Mouse (Mus musculus): ENCODE measurements around the gene Vmn1r220. TPM values are rescaled to one million over a fixed set of nuclear protein-coding genes. Genes with fewer than 3 reads are reported as not detected.
"Not testable (repeated sequence)": the region's sequence is repeated elsewhere in the genome, so short reads cannot be mapped to it uniquely, and the experiment has no call there.

Gene Vmn1r220
- total RNA-seq (2021), result not detected
- long read RNA-seq, experiment 1, result 0 reads
- long read RNA-seq, experiment 2, result 0 reads

DNA sequence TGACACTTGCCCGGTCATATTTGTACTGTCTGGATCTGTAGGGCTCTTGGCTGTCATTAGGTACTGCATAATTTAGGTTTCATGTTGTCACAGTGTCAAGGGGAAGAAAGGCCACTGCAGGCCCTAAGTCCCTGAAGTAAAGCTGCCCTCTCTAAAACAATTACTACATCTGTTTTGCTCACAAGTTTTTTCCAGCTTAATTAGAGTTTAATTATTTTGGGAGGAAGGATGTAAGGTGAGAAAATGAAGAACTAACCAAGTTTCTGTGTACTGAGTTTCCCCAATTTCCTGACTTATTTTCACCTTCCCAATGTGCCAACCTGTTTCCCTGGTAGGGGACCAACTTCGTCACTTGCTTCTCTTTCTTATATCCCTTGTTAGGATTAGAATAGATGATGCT is at the start of gene Vmn1r220:
Vmn1r220 (minus strand) TSS at position 101 of the 400 bp plus-strand sequence.
- DNase-seq (ENCODE audit: low spot score in 2 of 2), result no peak

DNA sequence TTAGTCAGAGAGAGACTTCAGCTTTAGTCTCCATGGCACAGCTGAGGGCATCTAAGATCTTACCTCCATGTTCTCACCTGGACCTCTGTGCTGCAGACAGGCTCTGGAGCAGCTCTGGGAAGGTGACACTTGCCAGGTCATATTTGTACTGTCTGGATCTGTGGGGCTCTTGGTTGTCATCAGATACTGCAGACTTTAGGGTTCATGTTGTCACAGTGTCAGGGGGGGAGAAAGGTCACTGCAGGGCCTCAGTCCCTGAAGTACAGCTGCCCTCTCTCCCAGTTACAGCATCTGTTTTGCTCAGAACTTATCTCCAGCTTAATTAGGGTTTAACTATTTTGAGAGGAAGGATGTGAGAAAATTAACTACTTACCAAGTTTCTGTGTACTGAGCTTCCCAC is 48.1 kb upstream of the Vmn1r220 start, which contains the start of gene Vmn1r222:
Vmn1r222 (minus strand) TSS at position 101 of the 400 bp plus-strand sequence.
- not testable (repeated sequence) for DNase-seq (ENCODE audit: low spot score in 2 of 2)

DNA sequence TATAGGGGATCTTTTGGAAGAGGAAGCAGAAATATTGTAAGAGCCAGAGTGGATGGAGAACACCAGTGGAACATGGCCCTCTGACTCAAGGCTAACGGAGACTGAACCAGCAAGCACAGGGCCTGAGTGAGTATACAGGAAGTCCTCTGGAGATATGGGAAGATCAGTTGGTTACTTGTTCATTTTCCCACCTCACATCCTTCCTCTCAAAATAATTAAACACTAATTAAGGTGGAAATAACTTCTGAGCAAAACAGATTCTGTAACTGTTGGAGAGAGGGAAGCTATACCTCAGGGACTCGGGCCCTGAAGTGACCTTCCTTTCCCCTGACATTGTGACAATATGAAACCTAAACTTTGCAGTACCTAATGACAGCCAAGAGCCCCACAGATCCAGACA is 26.1 kb upstream of the Vmn1r220 start, which contains the start of gene Vmn1r221:
Vmn1r221 (plus strand) TSS at position 301 of the 400 bp plus-strand sequence.
- DNase-seq (ENCODE audit: low spot score in 2 of 2), result not testable (repeated sequence)

DNA sequence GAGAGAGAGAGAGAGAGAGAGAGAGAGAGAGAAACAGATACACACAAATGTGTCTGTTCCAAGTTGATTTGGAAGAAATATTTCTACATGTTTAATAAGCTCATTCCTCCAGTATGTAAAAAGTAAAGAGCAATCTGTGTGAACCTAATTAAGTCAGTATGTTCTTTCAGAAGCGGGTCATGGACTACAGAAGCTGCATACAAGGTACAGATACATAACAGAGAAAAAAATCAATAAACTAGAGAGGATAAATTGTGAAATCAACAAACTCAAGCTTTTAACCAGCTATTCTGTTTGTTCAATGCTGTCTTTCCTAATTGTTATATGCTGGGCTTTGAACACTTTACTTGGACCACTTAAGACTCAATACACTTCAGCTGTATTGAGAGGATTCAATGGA is 16.1 kb upstream of the Vmn1r220 start:
- not testable (repeated sequence) for DNase-seq (ENCODE audit: low spot score in 2 of 2)

DNA sequence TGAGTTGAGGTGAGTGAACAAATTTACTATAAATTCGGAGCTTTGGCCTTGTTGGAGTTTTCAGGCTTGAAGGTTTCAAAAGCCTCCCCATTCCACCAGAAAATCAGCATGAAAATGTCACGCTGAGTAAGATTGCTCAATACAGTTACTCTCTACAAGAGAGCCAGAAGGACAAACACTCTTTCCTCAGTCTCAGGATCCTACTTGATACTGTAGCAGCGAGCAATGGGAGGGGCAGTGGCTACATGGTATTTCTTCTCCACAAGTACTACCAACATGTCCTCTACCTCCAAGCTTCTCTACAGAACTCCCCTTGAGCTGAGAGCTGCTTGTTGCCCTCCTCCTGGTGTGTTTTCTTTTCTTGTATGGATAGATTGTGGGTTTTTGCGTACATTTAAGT is 21.3 kb downstream of the Vmn1r220 start:
- DNase-seq (ENCODE audit: low spot score in 2 of 2), result not testable (repeated sequence)

DNA sequence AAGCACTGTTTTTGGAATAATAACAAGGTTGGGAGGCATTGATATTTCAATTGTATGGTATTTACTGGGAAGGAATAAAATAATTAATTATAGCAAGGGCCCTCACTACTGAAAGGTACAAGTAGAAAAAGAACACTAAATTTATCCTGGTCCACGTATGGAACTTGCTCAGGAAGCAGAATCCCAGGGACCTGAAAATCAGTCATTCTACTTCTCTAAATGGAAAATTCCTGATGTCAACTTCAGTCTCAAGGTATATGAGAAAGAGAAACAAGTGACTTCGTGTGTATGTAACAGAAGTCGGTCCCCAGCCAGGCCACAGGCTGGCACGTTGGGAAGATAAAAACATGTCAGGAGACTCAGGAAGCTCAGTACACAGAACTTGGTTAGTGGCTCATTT is 28.8 kb downstream of the Vmn1r220 start, which contains the start of gene Vmn1r219:
Vmn1r219 (plus strand) TSS at position 301 of the 400 bp plus-strand sequence.
- no peak for DNase-seq (ENCODE audit: low spot score in 2 of 2)

DNA sequence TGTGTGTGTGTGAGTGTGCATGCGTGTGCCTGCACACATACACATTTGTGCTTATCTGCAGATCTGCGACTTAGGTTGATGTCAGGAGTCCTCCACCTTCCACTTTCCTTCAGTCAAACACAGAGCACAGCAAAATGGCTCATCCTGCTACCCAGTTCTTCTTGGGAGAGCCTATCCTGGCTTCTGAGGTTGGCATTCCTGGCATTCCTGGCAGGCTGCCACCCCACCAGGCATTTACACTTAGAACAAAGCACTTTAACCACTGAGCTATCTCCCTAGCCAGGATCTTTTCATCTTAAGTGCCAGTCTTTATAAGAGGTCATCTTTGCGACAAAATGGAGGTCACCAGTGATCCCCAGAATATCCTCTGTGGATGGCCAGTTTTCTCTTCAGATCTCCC is 29.9 kb downstream of the Vmn1r220 start:
- DNase-seq (ENCODE audit: low spot score in 2 of 2), result no peak

DNA sequence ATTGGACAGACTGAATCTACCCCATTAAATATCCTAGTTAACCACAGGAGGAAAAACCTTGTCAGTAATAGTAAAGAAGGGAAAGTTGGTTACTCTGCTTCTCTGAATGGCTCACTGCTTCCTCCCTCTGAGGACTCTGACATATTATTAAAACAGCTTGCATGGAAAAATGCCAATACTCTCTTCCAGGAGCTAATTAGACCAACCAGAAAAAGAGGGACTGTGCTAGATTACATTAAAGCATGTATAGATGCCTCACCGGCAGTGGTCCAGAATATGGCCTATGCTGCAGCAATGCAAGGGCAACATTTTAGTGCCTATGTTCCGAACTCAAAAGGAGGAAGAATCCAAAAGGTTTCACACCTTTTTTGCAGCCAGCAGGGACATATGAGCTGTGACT is 48.9 kb downstream of the Vmn1r220 start:
- no peak for DNase-seq (ENCODE audit: low spot score in 2 of 2)

DNA sequence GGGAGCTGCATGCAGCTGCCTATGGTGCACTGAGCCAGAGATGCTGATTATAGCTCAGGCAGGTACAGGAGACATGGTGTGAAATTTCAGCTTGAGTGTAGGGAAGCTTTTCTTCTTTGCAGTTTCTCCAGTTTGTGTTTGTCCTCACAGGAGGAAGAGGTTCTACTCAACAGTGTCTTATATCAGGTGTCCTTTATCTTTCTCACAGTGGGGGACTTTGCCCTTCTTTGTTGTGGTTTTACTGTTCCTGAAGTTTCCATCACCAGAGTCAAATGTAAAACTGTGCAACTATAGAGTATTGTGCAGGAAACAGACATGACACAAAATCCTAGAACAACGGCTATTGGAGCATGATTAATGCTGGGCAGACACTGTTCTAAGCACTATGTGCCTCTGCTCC is 54.3 kb downstream of the Vmn1r220 start:
- DNase-seq (ENCODE audit: low spot score in 2 of 2), result no peak

DNA sequence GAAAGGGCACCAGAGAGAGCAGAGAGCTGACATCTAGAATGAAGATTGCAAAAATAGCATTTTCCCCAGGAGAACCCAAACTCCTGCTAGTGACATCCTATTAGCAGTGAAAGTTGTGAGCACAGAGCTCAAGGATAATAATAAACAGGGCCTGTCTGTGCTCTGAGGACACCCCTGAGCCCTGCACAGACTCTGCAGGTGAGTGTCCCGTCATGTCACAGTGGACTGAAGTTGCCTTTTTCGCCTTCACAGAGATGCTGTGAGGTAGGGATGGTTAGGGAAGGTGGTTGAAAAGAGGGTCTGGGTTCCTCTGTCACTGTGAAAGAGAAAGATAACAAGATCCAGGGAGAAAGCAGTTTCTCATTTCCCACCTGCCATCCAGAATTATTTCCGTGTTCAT is 54.7 kb downstream of the Vmn1r220 start, which contains the start of gene Vmn1r218:
Vmn1r218 (plus strand) TSS at position 57 of the 400 bp plus-strand sequence.
- no peak for DNase-seq (ENCODE audit: low spot score in 2 of 2)

Other genes starting within 250 kb of the Vmn1r220 start
- not detected for gene Vmn1r213, start 180.3 kb downstream of the Vmn1r220 start, total RNA-seq (2021)
- not detected for gene Vmn1r214, start 157.6 kb downstream of the Vmn1r220 start, total RNA-seq (2021)
- gene Vmn1r215, start 120.0 kb downstream of the Vmn1r220 start, total RNA-seq (2021), result not detected
- gene Vmn1r217, start 69.7 kb downstream of the Vmn1r220 start, total RNA-seq (2021), result not detected
- not detected for gene Vmn1r218, start 54.8 kb downstream of the Vmn1r220 start, total RNA-seq (2021)
- gene Vmn1r219, start 28.7 kb downstream of the Vmn1r220 start, total RNA-seq (2021), result not detected
- not detected for gene Vmn1r221, start 26.2 kb upstream of the Vmn1r220 start, total RNA-seq (2021)
- not detected for gene Vmn1r222, start 48.0 kb upstream of the Vmn1r220 start, total RNA-seq (2021)
- gene Vmn1r223, start 59.2 kb upstream of the Vmn1r220 start, total RNA-seq (2021), result not detected
- 10 to 100 TPM; 17.8 to 20.8 TPM for gene Zfp322a, start 181.2 kb upstream of the Vmn1r220 start, total RNA-seq (2021)
- 1 to 10 TPM; 6.2 to 6.6 TPM for gene Abt1, start 235.9 kb upstream of the Vmn1r220 start, total RNA-seq (2021)